ENCODE assay signal across 11 mouse cellular contexts in the genomic region with DNA sequence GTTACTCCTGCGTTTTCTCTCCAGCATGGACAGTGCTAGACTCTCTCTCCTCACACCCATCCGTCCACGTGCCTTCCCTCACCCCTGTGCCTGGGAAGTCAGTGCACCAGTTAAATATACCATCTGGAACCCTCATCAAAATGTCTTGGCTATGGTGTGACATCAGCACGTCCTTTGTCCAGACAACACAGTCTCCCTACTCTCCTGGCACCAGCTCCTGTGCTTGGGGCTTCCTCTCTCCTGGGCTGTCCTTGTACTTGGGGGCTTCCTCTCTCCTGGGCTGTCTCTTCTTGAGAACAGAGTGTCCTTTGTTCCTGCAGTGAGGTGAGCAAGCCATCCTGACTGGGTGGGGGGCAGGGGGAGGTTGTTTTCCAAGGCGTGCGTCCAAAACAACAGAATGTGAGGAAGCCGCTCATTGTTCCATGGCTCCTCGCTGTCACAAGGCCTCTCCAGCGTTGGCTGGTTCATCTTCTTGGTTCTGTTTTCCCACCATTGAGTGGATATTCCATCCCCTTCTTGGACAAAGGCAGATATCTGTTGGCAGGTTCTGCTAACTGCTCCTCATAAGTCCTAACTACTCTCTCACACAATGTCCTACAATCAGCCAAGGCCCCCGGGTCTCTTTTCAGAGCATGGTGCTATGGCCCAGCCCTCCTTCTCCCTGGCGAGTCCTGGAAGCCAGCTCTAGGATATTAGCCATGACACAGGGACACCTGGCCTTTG. TPM values are rescaled to one million over a fixed set of nuclear protein-coding genes. Genes with fewer than 3 reads are reported as not detected.
A peak's percentile ranks its signal among the peaks of the same experiment; 100 is the strongest.
DNase-seq lines count a peak whose midpoint lies in the region; ATAC-seq and TF ChIP-seq lines count a peak whose summit lies in the region.
"Had no signal": no experiment of that assay in that cellular context is flagged by ENCODE, and none has a peak within 500 bp of the region (broad histone marks: within the 10 kb centered on the region; RNA-seq: fewer than 3 reads in every experiment).

No protein-coding gene starts in this region.

- TF ChIP-seq CTCF in hindbrain, postnatal 0 days (IDR thresholded peaks at IDR 0.05; ENCODE audit: low read depth) = no peak
- no peak for TF ChIP-seq CTCF in midbrain, postnatal 0 days (IDR thresholded peaks at IDR 0.05)

- no peaks in the 10 kb centered on the region for H3K4me1 ChIP-seq in hindbrain, postnatal 0 days (ENCODE audit: insufficient read depth, low read length)
- no peaks in the 10 kb centered on the region for H3K4me1 ChIP-seq in hindbrain, embryonic 14.5 days (replicated peaks; ENCODE audit: control insufficient read depth, insufficient read depth, low read length)
- H3K4me1 ChIP-seq in midbrain, postnatal 0 days (ENCODE audit: insufficient read depth, low read length) = no peaks in the 10 kb centered on the region

- peak overlapping the region; percentile 32; the same call in 1 of the 2 replicates for H3K27ac ChIP-seq in hindbrain, postnatal 0 days
- no peak overlapping the region for H3K27ac ChIP-seq in hindbrain, embryonic 14.5 days
- no peak overlapping the region for H3K27ac ChIP-seq in midbrain, postnatal 0 days (ENCODE audit: low read depth, low read length)

- no peaks in the 10 kb centered on the region for H3K9me3 ChIP-seq in hindbrain, postnatal 0 days (ENCODE audit: low read length)
- no peaks in the 10 kb centered on the region for H3K9me3 ChIP-seq in hindbrain, embryonic 14.5 days (ENCODE audit: control insufficient read depth, low read length)
- H3K9me3 ChIP-seq in midbrain, postnatal 0 days (ENCODE audit: low read length) = no peaks in the 10 kb centered on the region

- peak; percentile 59 to 66 for DNase-seq in adrenal gland, adult (ENCODE audit: inconsistent age in 2 of 2, low spot score in 1 of 2)
- no peak for DNase-seq in adrenal gland, adult 18-20 months (ENCODE audit: low spot score in 2 of 2)
- no peak for DNase-seq in hindbrain, postnatal 0 days (ENCODE audit: low spot score)
- DNase-seq in hindbrain, embryonic 14.5 days (ENCODE audit: low spot score) = no peak
- DNase-seq in kidney, adult 9 months = peak; percentile 66
- peak; percentile 39 to 66 for DNase-seq in lung, postnatal 4 days
- DNase-seq in testis, postnatal 14 days (ENCODE audit: low spot score) = no peak
- DNase-seq in midbrain, postnatal 0 days (ENCODE audit: low spot score) = no peak

- WGBS in hindbrain, postnatal 0 days = 63% methylated on average over 11 of the region's 11 CpGs
- WGBS in hindbrain, embryonic 14.5 days = 88% methylated on average over 11 of the region's 11 CpGs
- WGBS in midbrain, postnatal 0 days = 87% methylated on average over 11 of the region's 11 CpGs

- no peak overlapping the region for H3K4me3 ChIP-seq in hindbrain, postnatal 0 days (ENCODE audit: low read length)
- H3K4me3 ChIP-seq in hindbrain, embryonic 14.5 days (replicated peaks; ENCODE audit: low read length) = no peak overlapping the region
- H3K4me3 ChIP-seq in midbrain, postnatal 0 days (ENCODE audit: low read depth, low read length) = no peak overlapping the region
- H3K4me3 ChIP-seq: myocyte had no signal

- no peak overlapping the region for H3K9ac ChIP-seq in hindbrain, postnatal 0 days (replicated peaks; ENCODE audit: low read length)
- H3K9ac ChIP-seq in hindbrain, embryonic 14.5 days = no peak overlapping the region
- H3K9ac ChIP-seq in midbrain, postnatal 0 days (replicated peaks; ENCODE audit: low read length, poor library complexity, severe bottlenecking) = no peak overlapping the region

- ATAC-seq in hindbrain, postnatal 0 days = peak; percentile 48; the same call in 1 of the 2 replicates
- no peak for ATAC-seq in hindbrain, embryonic 14.5 days (ENCODE audit: low FRiP score)
- no peak for ATAC-seq in midbrain, postnatal 0 days (ENCODE audit: low FRiP score)
- ATAC-seq: Patski had no signal

- H3K27me3 ChIP-seq in hindbrain, postnatal 0 days (ENCODE audit: insufficient read depth, low read length) = no peaks in the 10 kb centered on the region
- no peaks in the 10 kb centered on the region for H3K27me3 ChIP-seq in hindbrain, embryonic 14.5 days (ENCODE audit: control insufficient read depth, insufficient read depth, low read length)
- H3K27me3 ChIP-seq in midbrain, postnatal 0 days (ENCODE audit: insufficient read depth, low read length) = no peaks in the 10 kb centered on the region
- H3K27me3 ChIP-seq: Patski had no signal

- no peak overlapping the region for H3K4me2 ChIP-seq in hindbrain, postnatal 0 days (ENCODE audit: low read depth, low read length)
- no peak overlapping the region for H3K4me2 ChIP-seq in hindbrain, embryonic 14.5 days (replicated peaks)
- no peak overlapping the region for H3K4me2 ChIP-seq in midbrain, postnatal 0 days (ENCODE audit: low read depth, low read length, poor library complexity, severe bottlenecking)
- H3K4me2 ChIP-seq: liver, embryonic 11.5 days had no signal

- no peaks in the 10 kb centered on the region for H3K36me3 ChIP-seq in hindbrain, postnatal 0 days (ENCODE audit: insufficient read depth, low read length)
- no peaks in the 10 kb centered on the region for H3K36me3 ChIP-seq in hindbrain, embryonic 14.5 days (replicated peaks; ENCODE audit: control insufficient read depth, insufficient read depth)
- H3K36me3 ChIP-seq in midbrain, postnatal 0 days (ENCODE audit: insufficient read depth, low read length) = no peaks in the 10 kb centered on the region

RNA-seq across cellular contexts. Expression of gene Mcf2l, which starts 32.2 kb away (rescaled TPM):
- total RNA-seq in adrenal gland, adult 18-20 months (2021) = 10 to 100 TPM; 31.1 to 32.0 TPM
- total RNA-seq in hindbrain, postnatal 0 days (2014; rRNA removed) = 298 and 316 TPM in 2 replicates
- polyA plus RNA-seq in hindbrain, postnatal 0 days (2015; fragmentation: Nextera tagmentation; extraction: Ambion mirVana) = 94.1 and 94.2 TPM in 2 replicates
- 158 and 173 TPM in 2 replicates for polyA plus RNA-seq in hindbrain, embryonic 14.5 days (2014; fragmentation: Nextera tagmentation; extraction: Ambion mirVana)
- 391 and 405 TPM in 2 replicates for total RNA-seq in midbrain, postnatal 0 days (2014; rRNA removed)
- 130 and 136 TPM in 2 replicates for polyA plus RNA-seq in midbrain, postnatal 0 days (2015; fragmentation: Nextera tagmentation; extraction: Ambion mirVana)

Comparison
In these comparisons a context has a peak if more than half of its experiments do, and no peak if none do; other contexts are left out.
1. DNase-seq: peak in adrenal gland, adult (2 of 2), kidney, adult 9 months (single experiment) and lung, postnatal 4 days (2 of 2); none in adrenal gland, adult 18-20 months (0 of 2), hindbrain, postnatal 0 days (single experiment), hindbrain, embryonic 14.5 days (single experiment), testis, postnatal 14 days (single experiment) and midbrain, postnatal 0 days (single experiment).